Mouse (Mus musculus): ENCODE measurements around the gene Rab38.

- no peak for TF ChIP-seq CTCF (IDR thresholded peaks at IDR 0.05; ENCODE audit: low read depth)
- no peak for TF ChIP-seq EP300 (optimal IDR thresholded peaks at IDR 0.05)
These were observed 37.7 kb downstream of the Rab38 start for GRCm38 (mm10) chr7:88467754-88468153.

All from stomach, postnatal 0 days (tissue).